Mouse (Mus musculus): ENCODE measurements around the gene Amer2. TPM values are rescaled to one million over a fixed set of nuclear protein-coding genes. Genes with fewer than 3 reads are reported as not detected.

The Amer2 gene
- total and polyA plus RNA-seq, 2 experiments: 0.24 to 0.28 TPM

DNA sequence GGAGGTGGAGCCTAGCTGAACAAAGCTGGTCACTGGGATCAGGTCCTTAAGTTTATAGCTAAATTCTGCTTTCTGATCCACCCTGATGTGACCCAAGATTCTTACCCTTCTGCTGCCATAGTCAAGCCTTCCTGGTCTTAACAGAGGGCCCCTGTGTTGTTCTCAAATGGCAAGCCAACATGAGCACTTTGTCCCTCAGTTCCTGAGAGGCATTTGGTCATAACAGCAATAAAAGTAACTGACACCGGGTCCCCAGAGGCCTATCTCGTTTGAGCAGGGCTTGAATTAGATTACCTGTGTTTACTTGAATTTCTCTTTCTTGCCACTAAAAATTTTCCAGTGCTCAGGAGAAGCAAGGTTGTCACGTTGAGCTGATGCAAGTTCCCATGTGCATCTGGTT, 51.1 kb downstream of the Amer2 start:
- Histone ChIP-seq H3K9ac (ENCODE audit: low read depth, low read length) (no peak overlapping the region), H3K27me3 (ENCODE audit: control insufficient read depth, insufficient read depth, low read length) (no peaks in the 10 kb centered on the region), H3K27ac (replicated peaks; ENCODE audit: insufficient read depth, low read depth, low read length) (no peak overlapping the region), H3K4me1 (ENCODE audit: control insufficient read depth, insufficient read depth, low read length) (no peaks in the 10 kb centered on the region), H3K36me3 (ENCODE audit: control insufficient read depth, insufficient read depth, low read length) (no peaks in the 10 kb centered on the region), H3K79me2 (ENCODE audit: control insufficient read depth, insufficient read depth, low read length) (no peaks in the 10 kb centered on the region), H3K4me3 (ENCODE audit: insufficient read depth, low read depth, low read length) (no peak overlapping the region)
- WGBS: 67% methylated on average over 3 of the region's 3 CpGs
- DNase-seq (ENCODE audit: extremely low read depth, low read depth, low spot score): no peak
- TF ChIP-seq CTCF (IDR thresholded peaks at IDR 0.05; ENCODE audit: low read depth, low read length) (no peak), POLR2A (IDR thresholded peaks at IDR 0.05; ENCODE audit: extremely low read depth, insufficient read depth, low read length) (no peak)

GRCm38 (mm10) chr14:60425553-60425952, 52.5 kb downstream of the Amer2 start:
- Histone ChIP-seq H3K4me1 (ENCODE audit: control insufficient read depth, insufficient read depth, low read length) (no peaks in the 10 kb centered on the region), H3K9ac (ENCODE audit: low read depth, low read length) (no peak overlapping the region), H3K79me2 (ENCODE audit: control insufficient read depth, insufficient read depth, low read length) (no peaks in the 10 kb centered on the region), H3K36me3 (ENCODE audit: control insufficient read depth, insufficient read depth, low read length) (no peaks in the 10 kb centered on the region), H3K27ac (replicated peaks; ENCODE audit: insufficient read depth, low read depth, low read length) (no peak overlapping the region), H3K4me3 (ENCODE audit: insufficient read depth, low read depth, low read length) (no peak overlapping the region), H3K27me3 (ENCODE audit: control insufficient read depth, insufficient read depth, low read length) (no peaks in the 10 kb centered on the region)
- no peak for DNase-seq (ENCODE audit: extremely low read depth, low read depth, low spot score)
- WGBS: 88% methylated on average over 7 of the region's 7 CpGs
- TF ChIP-seq CTCF (IDR thresholded peaks at IDR 0.05; ENCODE audit: low read depth, low read length) (no peak), POLR2A (IDR thresholded peaks at IDR 0.05; ENCODE audit: extremely low read depth, insufficient read depth, low read length) (no peak)

GRCm38 (mm10) chr14:60427896-60428295, 54.8 kb downstream of the Amer2 start:
- H3K36me3 ChIP-seq (ENCODE audit: control insufficient read depth, insufficient read depth, low read length): no peaks in the 10 kb centered on the region
- TF ChIP-seq CTCF (IDR thresholded peaks at IDR 0.05; ENCODE audit: low read depth, low read length) (no peak), POLR2A (IDR thresholded peaks at IDR 0.05; ENCODE audit: extremely low read depth, insufficient read depth, low read length) (no peak)
- H3K4me3 ChIP-seq (ENCODE audit: insufficient read depth, low read depth, low read length): no peak overlapping the region
- no peak overlapping the region for H3K9ac ChIP-seq (ENCODE audit: low read depth, low read length)
- H3K79me2 ChIP-seq (ENCODE audit: control insufficient read depth, insufficient read depth, low read length): no peaks in the 10 kb centered on the region
- 62% methylated on average over 3 of the region's 3 CpGs for WGBS
- no peaks in the 10 kb centered on the region for H3K27me3 ChIP-seq (ENCODE audit: control insufficient read depth, insufficient read depth, low read length)
- no peak for DNase-seq (ENCODE audit: extremely low read depth, low read depth, low spot score)
- H3K27ac ChIP-seq (replicated peaks; ENCODE audit: insufficient read depth, low read depth, low read length): no peak overlapping the region
- H3K4me1 ChIP-seq (ENCODE audit: control insufficient read depth, insufficient read depth, low read length): no peaks in the 10 kb centered on the region

DNA sequence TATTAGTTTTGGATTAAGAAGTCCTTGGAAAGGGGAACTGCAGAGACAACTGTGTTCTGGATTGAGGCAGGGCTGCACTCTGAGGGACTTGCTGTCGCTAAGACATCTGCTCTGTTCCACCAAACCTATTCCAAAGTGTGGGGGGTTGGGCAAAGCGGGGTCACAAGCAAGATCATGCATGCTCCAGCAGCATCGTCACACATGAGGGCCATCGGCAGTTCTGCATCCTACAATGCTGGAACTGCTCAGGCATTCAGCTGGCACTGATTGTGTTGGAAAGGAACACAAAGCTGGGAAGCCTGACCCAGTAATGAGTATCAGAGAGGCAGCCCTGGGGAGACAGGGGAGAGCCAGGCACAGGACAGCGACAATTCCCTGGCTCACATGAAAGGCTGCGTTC, 56.5 kb downstream of the Amer2 start:
- Histone ChIP-seq H3K27me3 (ENCODE audit: control insufficient read depth, insufficient read depth, low read length) (no peaks in the 10 kb centered on the region), H3K79me2 (ENCODE audit: control insufficient read depth, insufficient read depth, low read length) (no peaks in the 10 kb centered on the region), H3K27ac (replicated peaks; ENCODE audit: insufficient read depth, low read depth, low read length) (no peak overlapping the region), H3K36me3 (ENCODE audit: control insufficient read depth, insufficient read depth, low read length) (no peaks in the 10 kb centered on the region), H3K4me3 (ENCODE audit: insufficient read depth, low read depth, low read length) (no peak overlapping the region), H3K4me1 (ENCODE audit: control insufficient read depth, insufficient read depth, low read length) (no peaks in the 10 kb centered on the region), H3K9ac (ENCODE audit: low read depth, low read length) (no peak overlapping the region)
- WGBS: 78% methylated on average over 6 of the region's 6 CpGs
- DNase-seq (ENCODE audit: extremely low read depth, low read depth, low spot score): no peak
- no peak for TF ChIP-seq CTCF (IDR thresholded peaks at IDR 0.05; ENCODE audit: low read depth, low read length)
- TF ChIP-seq POLR2A (IDR thresholded peaks at IDR 0.05; ENCODE audit: extremely low read depth, insufficient read depth, low read length): no peak

DNA sequence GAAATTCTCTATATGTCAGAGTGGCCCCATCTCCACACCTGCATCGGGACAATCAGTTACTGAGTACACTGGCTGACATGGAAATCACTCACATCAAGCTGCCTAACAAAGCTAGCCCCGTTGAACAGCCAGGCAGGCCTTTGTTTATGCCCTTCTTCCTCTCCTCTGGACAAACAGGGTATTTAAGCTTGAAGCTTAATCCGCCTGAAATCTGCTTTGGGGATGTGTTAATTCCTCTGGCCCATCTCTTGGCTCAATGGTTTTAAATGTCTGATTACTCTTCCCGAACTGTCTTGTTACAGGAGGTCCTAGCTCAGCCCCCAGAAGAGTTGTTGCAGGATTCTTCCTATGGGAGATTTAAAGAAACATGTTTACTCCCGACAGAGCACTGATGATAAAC, 58.5 kb downstream of the Amer2 start:
- no peaks in the 10 kb centered on the region for H3K4me1 ChIP-seq (ENCODE audit: control insufficient read depth, insufficient read depth, low read length)
- no peak for DNase-seq (ENCODE audit: extremely low read depth, low read depth, low spot score)
- no peak overlapping the region for H3K9ac ChIP-seq (ENCODE audit: low read depth, low read length)
- no peaks in the 10 kb centered on the region for H3K36me3 ChIP-seq (ENCODE audit: control insufficient read depth, insufficient read depth, low read length)
- no peaks in the 10 kb centered on the region for H3K27me3 ChIP-seq (ENCODE audit: control insufficient read depth, insufficient read depth, low read length)
- no peak overlapping the region for H3K27ac ChIP-seq (replicated peaks; ENCODE audit: insufficient read depth, low read depth, low read length)
- no peak overlapping the region for H3K4me3 ChIP-seq (ENCODE audit: insufficient read depth, low read depth, low read length)
- no peaks in the 10 kb centered on the region for H3K79me2 ChIP-seq (ENCODE audit: control insufficient read depth, insufficient read depth, low read length)
- TF ChIP-seq CTCF (IDR thresholded peaks at IDR 0.05; ENCODE audit: low read depth, low read length) (no peak), POLR2A (IDR thresholded peaks at IDR 0.05; ENCODE audit: extremely low read depth, insufficient read depth, low read length) (no peak)
- 69% methylated on average over 5 of the region's 5 CpGs for WGBS

GRCm38 (mm10) chr14:60432136-60432535, 59.1 kb downstream of the Amer2 start:
- Histone ChIP-seq H3K36me3 (ENCODE audit: control insufficient read depth, insufficient read depth, low read length) (no peaks in the 10 kb centered on the region), H3K27ac (replicated peaks; ENCODE audit: insufficient read depth, low read depth, low read length) (no peak overlapping the region), H3K79me2 (ENCODE audit: control insufficient read depth, insufficient read depth, low read length) (no peaks in the 10 kb centered on the region), H3K9ac (ENCODE audit: low read depth, low read length) (no peak overlapping the region), H3K4me3 (ENCODE audit: insufficient read depth, low read depth, low read length) (no peak overlapping the region), H3K27me3 (ENCODE audit: control insufficient read depth, insufficient read depth, low read length) (no peaks in the 10 kb centered on the region), H3K4me1 (ENCODE audit: control insufficient read depth, insufficient read depth, low read length) (no peaks in the 10 kb centered on the region)
- 92% methylated on average over 2 of the region's 2 CpGs for WGBS
- no peak for TF ChIP-seq CTCF (IDR thresholded peaks at IDR 0.05; ENCODE audit: low read depth, low read length)
- TF ChIP-seq POLR2A (IDR thresholded peaks at IDR 0.05; ENCODE audit: extremely low read depth, insufficient read depth, low read length): no peak
- DNase-seq (ENCODE audit: extremely low read depth, low read depth, low spot score): no peak
